Mouse (Mus musculus) T-helper 17 cell (primary cell): ENCODE data around the gene Adprhl1.

ENCODE experiments used
- in situ Hi-C, 2 experiments: fragments of 300-600 bp; cut with MboI, MseI; formaldehyde crosslinking; loops; 1 replicate in 1 of 2; 2 replicates in 1 of 2; pipeline ENCODE4 v1.15.1; 2025; ENCODE audit warnings: high pct_unique_total_duplicates in 2 of 2

Gene Adprhl1

GRCm38 (mm10) chr8:13234803-13235202 is 19.2 kb downstream of the Adprhl1 start:
- in situ Hi-C loops, result loop anchor here (25.0 kb wide), 1 partner anchor 248 kb away; no protein-coding TSS in a partner anchor

DNA sequence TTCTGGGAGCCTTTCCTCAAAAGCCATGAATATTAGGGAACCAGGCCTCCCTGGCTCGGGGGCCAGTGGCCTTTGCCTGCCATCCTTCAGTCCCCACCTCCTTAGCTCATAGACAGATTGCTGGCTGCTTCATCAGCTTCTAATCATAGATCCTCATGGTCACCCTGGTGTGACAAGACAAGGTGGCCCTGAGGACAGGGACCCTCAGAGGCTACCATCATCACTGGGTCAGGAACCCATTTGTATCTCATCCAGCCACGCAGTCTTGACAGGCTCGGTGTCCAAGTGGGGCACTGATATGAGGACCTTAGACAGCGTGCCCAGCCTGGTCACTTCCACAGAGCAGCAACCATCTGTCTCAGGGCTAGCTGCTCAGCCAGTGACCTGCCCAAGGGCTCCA is 23.5 kb downstream of the Adprhl1 start:
- in situ Hi-C loops, result loop anchor here (25.0 kb wide), 1 partner anchor 243 kb away; no protein-coding TSS in a partner anchor

- in situ Hi-C loops, result loop anchor here (25.0 kb wide), 1 partner anchor 243 kb away; no protein-coding TSS in a partner anchor
Measured at GRCm38 (mm10) chr8:13229802-13230201, 24.2 kb downstream of the Adprhl1 start.

GRCm38 (mm10) chr8:13228923-13229610 is 24.9 kb downstream of the Adprhl1 start:
- in situ Hi-C loops, result loop anchor here (25.0 kb wide), 1 partner anchor 242 kb away; no protein-coding TSS in a partner anchor

DNA sequence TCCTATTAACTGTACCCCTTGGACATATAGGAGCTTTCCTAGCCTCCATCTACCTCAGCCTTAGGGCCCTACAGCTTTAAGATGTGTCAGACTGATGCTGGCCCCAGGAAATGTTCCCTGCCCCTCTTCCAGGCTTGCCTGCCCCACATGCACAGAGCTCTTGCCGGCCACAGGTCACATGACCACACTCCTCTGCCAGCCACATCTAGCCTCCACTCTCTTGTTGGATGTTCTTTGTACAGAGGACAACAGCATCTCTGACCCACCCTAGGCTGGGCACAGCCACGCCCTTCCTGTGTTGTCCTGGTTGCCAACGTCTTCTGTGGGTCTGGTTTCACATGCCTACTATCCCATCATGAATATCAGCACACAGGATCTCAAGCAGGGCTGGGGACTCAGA is 26.8 kb downstream of the Adprhl1 start:
- in situ Hi-C loops, result loop anchor here (25.0 kb wide), 1 partner anchor 240 kb away; no protein-coding TSS in a partner anchor

DNA sequence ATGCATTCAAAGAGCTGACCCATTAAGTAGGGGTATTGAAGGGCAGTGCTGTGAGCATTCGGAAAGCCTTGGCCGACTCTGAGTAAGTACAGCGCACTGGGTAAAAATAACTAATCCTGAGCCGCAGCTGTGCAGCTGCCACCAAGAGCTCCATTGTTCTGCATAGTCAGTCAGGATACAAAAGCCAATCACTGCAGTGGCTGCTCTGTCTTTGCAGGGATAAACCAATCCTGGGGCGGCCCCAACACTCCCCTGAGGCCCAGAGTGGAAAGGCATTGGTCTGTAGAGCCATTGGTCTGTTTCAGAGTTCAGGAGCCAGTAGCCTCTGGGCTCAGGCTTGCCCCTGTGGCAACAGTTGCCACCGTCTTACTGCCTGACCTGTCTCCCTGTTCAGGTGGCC is 27.7 kb downstream of the Adprhl1 start:
- in situ Hi-C loops, result loop anchor here (25.0 kb wide), 1 partner anchor 239 kb away; no protein-coding TSS in a partner anchor

GRCm38 (mm10) chr8:13224426-13224825 is 29.5 kb downstream of the Adprhl1 start:
- in situ Hi-C loops, result no loop called here

GRCm38 (mm10) chr8:13218441-13218840 is 35.5 kb downstream of the Adprhl1 start:
- in situ Hi-C loops, result loop anchor here in 1 of 2 experiments (5.0 kb wide), 1 partner anchor 66 kb away; no protein-coding TSS in a partner anchor

DNA sequence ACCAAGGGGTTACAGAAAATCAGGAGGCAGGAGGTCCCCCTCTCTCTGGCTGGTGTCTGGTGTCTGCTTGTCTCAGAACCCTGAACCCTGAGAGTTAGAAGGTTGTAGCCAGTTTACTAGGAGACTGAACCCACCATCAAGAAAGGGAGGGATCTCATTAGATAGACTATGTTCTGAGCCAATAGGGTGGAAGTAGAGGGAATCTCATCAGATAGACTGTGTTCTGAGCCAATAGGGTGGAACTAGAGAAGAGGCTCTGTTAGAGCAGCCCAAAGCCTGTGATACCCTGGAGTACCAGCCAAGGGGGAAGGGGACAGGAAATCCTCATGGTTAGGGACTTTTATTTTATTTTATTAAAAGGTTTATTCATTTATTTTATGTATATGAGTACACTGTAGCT is 36.0 kb downstream of the Adprhl1 start:
- in situ Hi-C loops, result loop anchor here in 1 of 2 experiments (5.0 kb wide), 1 partner anchor 66 kb away; no protein-coding TSS in a partner anchor

GRCm38 (mm10) chr8:13217093-13217492 is 36.9 kb downstream of the Adprhl1 start:
- in situ Hi-C loops, result loop anchor here in 1 of 2 experiments (5.0 kb wide), 1 partner anchor 65 kb away; no protein-coding TSS in a partner anchor

GRCm38 (mm10) chr8:13216386-13216785 is 37.6 kb downstream of the Adprhl1 start:
- in situ Hi-C loops, result loop anchor here in 1 of 2 experiments (5.0 kb wide), 1 partner anchor 64 kb away; no protein-coding TSS in a partner anchor

DNA sequence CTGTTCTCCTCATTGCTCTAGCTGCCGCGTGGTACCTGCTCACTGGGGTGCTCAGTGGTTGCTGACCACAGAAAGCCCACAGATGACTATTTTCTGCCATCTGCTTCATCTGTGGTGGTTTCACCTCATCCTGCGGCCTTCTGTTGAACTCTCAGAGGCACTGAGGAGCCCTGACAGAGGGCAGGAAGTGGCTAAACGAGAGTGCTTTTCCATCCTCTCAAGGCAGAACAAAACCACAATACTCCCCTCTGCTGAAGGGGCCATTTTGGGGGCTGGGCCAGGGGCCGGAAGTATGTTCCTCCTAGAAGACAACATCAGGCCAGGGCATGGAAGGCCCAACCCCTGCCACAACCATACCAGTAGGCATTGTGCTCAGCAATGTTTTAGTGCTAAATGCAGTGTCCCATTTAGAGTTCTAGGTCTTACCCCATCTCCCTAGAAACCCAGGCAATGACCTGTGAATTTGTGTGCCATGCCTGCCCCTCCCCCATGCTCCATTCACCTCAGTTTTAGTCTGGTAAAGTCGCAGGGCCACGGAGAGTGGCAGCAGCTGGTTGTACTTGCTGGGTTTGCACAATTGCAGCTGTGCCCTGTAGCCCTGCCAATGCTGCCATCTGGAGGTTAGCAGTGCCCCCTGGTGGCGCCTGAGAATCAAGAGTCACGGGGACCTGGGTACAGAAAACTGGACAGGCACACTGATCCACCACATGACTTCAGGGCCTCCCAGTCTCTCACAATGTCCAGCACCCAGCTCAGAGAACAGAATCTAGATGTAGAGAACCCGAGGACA is 40.3 kb downstream of the Adprhl1 start:
- in situ Hi-C loops, result loop anchor here in 1 of 2 experiments (5.0 kb wide), 1 partner anchor 51 kb away; no protein-coding TSS in a partner anchor

DNA sequence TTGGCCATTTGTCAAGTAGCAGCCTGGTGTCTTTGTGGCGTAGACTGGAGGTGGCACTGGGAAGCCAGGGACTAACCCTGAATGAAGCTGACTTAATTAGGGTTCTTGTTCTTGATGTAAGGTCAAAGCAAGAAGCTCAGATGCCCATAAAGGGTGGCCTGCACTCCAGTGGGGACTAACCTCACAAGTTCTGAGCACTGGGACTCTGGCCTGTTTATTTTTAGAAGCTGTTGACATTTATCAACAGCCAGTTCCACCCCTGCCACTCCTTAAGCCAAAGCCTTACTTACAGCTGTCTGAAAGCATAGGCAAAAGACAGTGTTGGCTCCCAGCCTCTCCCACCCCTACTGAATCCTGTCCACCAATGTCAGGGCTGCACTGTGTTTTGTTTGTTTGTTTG is 44.2 kb downstream of the Adprhl1 start:
- in situ Hi-C loops, result loop anchor here (5.0 to 10.0 kb wide), 2 partner anchors 47 to 1745 kb away; no protein-coding TSS in a partner anchor

- in situ Hi-C loops, result loop anchor here in 1 of 2 experiments (10.0 kb wide), 1 partner anchor 1744 kb away; no protein-coding TSS in a partner anchor
Measured at GRCm38 (mm10) chr8:13208627-13209355, 45.2 kb downstream of the Adprhl1 start.

DNA sequence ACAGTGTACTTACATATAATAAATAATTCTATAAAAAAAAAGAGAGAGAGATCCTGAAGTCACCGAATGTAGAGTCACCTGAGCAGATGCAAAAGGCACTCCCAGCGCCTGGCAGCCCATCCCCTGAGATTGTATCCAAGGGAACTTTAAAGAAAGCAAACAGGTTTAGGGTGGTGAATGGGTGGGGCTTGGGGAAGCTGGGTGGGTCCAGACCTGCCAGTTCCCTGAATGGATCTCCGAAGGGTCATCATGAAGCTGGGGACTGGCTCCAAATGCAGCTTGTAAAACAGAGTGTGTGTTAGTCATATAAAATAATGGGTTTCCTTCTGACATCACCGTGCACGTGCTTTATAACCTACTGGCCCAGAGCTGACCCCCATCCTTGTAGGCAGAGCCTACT is 47.7 kb downstream of the Adprhl1 start:
- in situ Hi-C loops, result loop anchor here in 1 of 2 experiments (10.0 kb wide), 1 partner anchor 1741 kb away; no protein-coding TSS in a partner anchor

DNA sequence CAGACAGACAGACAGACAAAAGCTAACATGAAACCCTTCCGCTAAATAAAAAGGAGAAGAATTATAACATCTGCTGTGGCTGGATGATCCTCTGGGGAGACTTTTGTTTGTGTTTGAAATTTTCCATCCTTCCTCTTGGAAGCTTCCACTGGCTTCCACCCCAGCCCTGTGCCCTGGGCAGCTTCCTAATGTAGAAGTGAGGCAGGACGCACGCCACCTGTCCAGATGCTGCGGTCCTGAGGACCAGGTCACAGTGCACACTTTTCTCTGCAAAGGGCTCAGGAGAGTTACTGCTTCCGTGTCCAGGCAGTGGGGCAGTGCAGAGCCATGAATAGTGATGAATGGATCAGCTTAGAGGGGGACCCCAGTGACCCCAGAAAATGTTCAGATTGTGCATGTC is 48.7 kb downstream of the Adprhl1 start:
- in situ Hi-C loops, result loop anchor here in 1 of 2 experiments (10.0 kb wide), 1 partner anchor 1741 kb away; no protein-coding TSS in a partner anchor

DNA sequence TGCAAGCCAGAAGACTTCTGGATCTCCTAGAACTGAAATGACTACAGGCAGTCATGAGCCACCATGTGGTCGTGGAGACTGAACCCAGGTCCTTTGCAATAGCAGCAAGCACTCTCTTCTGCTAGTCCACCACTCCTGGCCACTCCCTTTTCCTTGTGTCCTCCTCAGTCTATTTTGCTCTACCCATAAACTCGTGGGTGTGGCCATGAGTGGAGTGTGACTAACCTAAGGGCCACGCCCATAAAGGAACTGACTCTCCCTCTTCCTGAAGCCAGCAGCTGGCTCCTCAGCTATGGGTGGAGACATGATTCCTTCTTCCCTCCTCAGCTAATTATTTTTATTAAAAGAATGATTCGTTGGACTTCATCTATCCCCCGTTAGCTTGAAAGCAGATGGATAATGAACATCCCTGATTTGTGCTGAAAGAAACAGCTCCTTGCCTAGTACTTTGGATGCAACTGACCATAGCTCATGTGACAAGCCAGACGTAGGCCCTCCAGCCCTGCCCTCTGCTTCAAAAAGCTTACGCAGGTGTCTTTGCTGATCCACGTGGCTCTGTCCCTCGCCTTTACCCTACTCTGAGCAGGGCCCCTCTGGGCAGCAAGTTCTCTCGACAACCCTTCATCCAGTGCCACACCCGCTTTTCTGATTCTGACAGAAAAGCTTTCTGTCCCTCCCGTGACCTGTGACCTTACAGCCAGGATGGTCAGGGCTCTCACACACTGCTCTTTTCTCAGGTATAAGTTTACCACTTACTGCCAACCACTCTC is 49.4 kb downstream of the Adprhl1 start:
- in situ Hi-C loops, result loop anchor here in 1 of 2 experiments (10.0 kb wide), 1 partner anchor 1740 kb away; no protein-coding TSS in a partner anchor

- in situ Hi-C loops, result loop anchor here in 1 of 2 experiments (10.0 kb wide), 1 partner anchor 1739 kb away; no protein-coding TSS in a partner anchor
Measured at GRCm38 (mm10) chr8:13203472-13203871, 50.5 kb downstream of the Adprhl1 start.

DNA sequence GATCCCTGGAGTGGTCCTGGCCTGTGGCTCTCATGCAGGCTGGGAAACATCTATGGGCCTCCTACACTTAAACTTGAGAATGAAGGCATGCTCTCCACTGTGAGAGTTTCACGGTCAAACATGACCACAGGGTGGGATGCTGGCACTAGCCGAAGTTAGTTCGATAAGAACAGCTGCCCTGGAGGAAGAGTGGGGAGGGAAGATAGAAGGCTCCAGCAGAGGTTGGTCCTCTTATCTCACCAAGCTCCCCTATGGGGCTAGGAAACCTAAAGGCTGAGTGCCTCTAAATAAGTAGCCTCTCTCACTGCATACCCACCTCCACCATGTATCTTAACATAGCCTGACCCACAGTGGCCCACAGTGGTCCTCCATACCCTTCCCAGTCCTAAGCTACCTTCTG is 51.2 kb downstream of the Adprhl1 start:
- in situ Hi-C loops, result loop anchor here in 1 of 2 experiments (10.0 kb wide), 1 partner anchor 1738 kb away; no protein-coding TSS in a partner anchor

GRCm38 (mm10) chr8:13202041-13202440 is 51.9 kb downstream of the Adprhl1 start:
- in situ Hi-C loops, result loop anchor here in 1 of 2 experiments (10.0 kb wide), 1 partner anchor 1737 kb away; no protein-coding TSS in a partner anchor
